Mouse (Mus musculus) kidney, adult 18-20 months (tissue): ENCODE measurements around the gene Hps3.
"Not testable (repeated sequence)": the region's sequence is repeated elsewhere in the genome, so short reads cannot be mapped to it uniquely, and the experiment has no call there.

Experiments
- DNase-seq: peaks from one replicate; pipeline ENCODE4 v3.0.0; 2021

Gene Hps3

GRCm38 (mm10) chr3:20034719-20035404, at the start of gene Hps3:
TSS of gene Hps3 (minus strand) at chr3:20035315.
- peak; percentile 93 for DNase-seq

- DNase-seq = no peak
These were observed 47.0 kb upstream of the Hps3 start for GRCm38 (mm10) chr3:20082161-20082560.

- no peak for DNase-seq
These were observed 41.3 kb upstream of the Hps3 start for GRCm38 (mm10) chr3:20076145-20077053.

- DNase-seq = no peak
These were observed 23.1 kb upstream of the Hps3 start for GRCm38 (mm10) chr3:20058197-20058541.

- peak; percentile 99 for DNase-seq
These were observed 22.4 kb upstream of the Hps3 start, which contains the start of gene Hltf for GRCm38 (mm10) chr3:20057306-20058196. TSS of gene Hltf (plus strand) at chr3:20057811.

- not testable (repeated sequence) for DNase-seq
These were observed 9.6 kb upstream of the Hps3 start for GRCm38 (mm10) chr3:20044736-20045135.

- not testable (repeated sequence) for DNase-seq
These were observed 6.3 kb upstream of the Hps3 start for GRCm38 (mm10) chr3:20041461-20041860.

- no peak for DNase-seq
These were observed 954 bp upstream of the Hps3 start for GRCm38 (mm10) chr3:20036069-20036468.

GRCm38 (mm10) chr3:20033761-20034718, 1.1 kb downstream of the Hps3 start:
- peak; percentile 54 for DNase-seq

GRCm38 (mm10) chr3:20030807-20031206, 4.3 kb downstream of the Hps3 start:
- DNase-seq = no peak

GRCm38 (mm10) chr3:20028640-20029039, 6.5 kb downstream of the Hps3 start:
- DNase-seq = no peak

- DNase-seq = no peak
These were observed 7.3 kb downstream of the Hps3 start for GRCm38 (mm10) chr3:20027788-20028187.

GRCm38 (mm10) chr3:20026996-20027689, 8.0 kb downstream of the Hps3 start:
- DNase-seq = no peak

- DNase-seq = no peak
These were observed 8.6 kb downstream of the Hps3 start for GRCm38 (mm10) chr3:20026481-20026880.

- no peak for DNase-seq
These were observed 11.3 kb downstream of the Hps3 start for GRCm38 (mm10) chr3:20023832-20024231.

GRCm38 (mm10) chr3:20018076-20018475, 17.0 kb downstream of the Hps3 start:
- no peak for DNase-seq

- DNase-seq = no peak
These were observed 20.7 kb downstream of the Hps3 start for GRCm38 (mm10) chr3:20014454-20014853.

GRCm38 (mm10) chr3:20010905-20011304, 24.2 kb downstream of the Hps3 start:
- DNase-seq = not testable (repeated sequence)

GRCm38 (mm10) chr3:20010464-20010863, 24.7 kb downstream of the Hps3 start:
- DNase-seq = no peak

- DNase-seq = no peak
These were observed 27.4 kb downstream of the Hps3 start for GRCm38 (mm10) chr3:20007759-20008158.

- no peak for DNase-seq
These were observed 27.8 kb downstream of the Hps3 start for GRCm38 (mm10) chr3:20007275-20007674.
